Mouse (Mus musculus) right cerebral cortex, postnatal 10 days (tissue): ENCODE results near the gene Gm42417.

ENCODE experiments used
- DNase-seq, 2 experiments: peaks; one replicate each; pipeline ENCODE4 v3.0.0; 2021; ENCODE audit warnings: low spot score in 2 of 2

Gene Gm42417

DNA sequence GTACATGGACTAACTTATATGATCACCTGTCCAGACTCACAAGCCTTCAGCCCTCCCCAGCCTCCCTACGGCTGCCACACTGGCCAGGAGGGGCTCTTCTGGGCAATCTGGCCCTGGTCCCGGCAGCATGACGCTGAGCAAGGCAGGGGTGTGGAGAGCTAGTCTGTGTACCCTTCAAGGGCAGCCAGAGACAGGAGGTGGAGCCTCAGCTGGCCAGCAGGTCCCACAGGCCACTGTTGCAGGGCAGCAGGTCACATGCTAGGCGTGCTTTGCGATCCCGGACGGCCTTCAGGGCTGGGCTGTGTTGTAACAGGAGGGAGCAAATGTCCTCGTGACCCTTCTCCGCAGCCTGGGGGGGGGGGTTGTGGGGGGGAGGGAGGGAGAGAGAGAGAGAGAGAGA is at the start of gene Gm42417:
Gene Gm42417, minus strand, starts transcription at position 244 of the 400 bp plus-strand sequence.
- DNase-seq = no peak

DNA sequence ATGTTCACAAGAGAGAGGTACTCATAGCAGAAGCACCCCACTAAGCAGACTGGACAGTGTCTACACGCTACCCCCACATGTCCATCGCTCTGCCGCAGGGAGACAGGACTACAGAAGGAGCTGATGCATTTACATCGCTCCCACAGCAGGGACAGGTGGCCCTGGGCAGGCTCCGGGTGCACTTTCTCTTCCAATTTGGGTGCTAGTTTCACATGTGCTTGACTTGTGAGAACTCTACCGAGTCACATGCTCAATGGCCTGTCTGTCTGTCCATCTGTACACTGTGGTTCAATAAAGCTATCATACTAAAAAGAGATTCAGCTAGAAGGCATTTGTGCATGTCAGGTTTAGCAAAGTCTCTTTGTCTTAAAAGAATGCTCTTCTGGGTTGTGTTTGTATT is 48.6 kb upstream of the Gm42417 start:
- no peak for DNase-seq

DNA sequence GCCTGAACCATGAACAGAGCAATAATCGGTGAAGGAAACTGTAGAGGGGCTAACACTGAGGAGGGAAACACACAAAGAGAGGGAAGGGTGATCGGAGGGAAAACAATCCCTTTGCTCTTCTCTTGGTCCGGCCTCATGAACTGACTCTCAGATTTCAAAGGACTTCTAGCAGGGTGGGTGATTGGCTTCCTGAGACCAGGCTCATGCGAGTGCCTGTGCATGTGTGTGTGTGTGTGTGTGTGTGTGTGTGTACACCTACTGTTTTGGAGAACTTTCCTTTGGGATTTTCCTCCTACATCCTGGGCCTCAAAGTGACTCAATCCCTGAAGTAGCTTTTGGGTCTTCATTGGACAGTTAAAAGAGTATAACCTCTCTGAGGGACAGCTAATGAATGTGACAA is 47.1 kb upstream of the Gm42417 start:
- no peak for DNase-seq

DNA sequence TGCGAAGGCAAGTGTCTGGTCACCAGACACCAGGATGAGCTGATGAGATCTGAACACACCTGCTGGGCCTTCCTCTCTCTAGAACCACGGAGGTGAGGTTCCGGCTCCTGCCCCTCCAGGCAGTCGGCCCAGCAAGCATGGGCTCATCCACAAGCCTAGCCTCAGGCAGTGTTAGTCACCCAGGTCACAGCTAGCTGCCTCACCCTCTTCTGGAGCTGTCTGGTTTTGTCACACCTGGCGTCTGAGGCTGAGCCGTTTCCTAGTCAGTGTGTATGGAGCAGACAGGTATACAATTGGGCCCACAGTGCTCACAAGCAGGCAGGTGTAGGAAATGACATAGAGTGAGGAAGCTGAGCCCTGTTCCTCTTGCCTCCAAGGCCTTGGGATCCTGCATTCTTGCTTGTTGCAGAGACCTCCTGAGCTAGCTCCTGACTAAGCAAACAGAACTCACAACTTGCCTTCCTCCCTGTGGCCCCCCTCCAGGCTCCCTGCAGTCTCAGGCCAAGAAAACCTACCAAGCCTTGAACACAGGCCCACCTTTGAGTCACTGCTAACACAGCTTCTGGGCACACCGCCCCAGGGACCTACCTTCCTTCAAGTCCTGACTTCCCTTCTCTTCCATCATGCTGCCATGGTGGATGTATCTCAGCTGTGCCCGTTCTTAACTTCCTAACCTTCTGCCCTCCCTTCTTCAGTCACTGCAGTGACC is 44.3 kb upstream of the Gm42417 start:
- no peak for DNase-seq

DNA sequence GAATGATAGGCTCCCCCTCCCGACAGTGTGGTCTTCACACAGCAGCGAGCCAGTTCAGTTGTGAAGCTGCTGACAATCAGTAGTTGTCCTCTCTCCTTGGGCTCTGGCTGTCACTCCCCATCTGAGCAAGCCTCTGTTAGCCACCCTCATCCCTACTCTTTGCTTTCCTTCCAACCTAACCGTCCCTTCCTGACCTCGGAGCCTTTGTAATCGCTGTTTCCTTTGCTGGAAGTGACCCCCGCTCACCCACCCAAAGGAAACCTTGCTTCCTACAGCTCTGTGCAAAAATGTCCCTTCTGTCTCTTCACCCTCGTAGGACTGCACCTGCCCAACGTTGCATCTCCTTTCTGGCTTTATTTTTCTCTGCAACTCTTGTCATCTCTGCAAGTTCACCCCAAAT is 43.0 kb upstream of the Gm42417 start:
- DNase-seq = no peak

DNA sequence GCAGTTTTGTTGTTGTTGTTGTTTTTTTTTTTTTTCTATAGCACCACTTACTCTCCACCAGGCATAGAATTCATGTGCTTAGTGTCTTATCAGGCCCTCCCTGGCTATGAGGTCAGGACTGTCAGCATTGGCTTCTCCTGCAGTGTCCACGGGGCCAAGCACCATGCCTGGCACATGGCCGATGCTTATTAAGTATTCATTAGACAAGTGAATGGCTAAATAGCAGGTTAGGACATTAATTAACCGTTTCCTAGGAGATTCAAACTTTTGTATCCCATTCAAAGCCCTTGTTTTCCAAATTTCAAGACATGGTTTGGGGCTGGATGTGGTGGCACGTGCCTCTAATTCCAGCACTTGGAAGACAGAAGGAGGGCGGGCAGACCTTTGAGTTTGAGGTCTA is 42.0 kb upstream of the Gm42417 start:
- no peak for DNase-seq

DNA sequence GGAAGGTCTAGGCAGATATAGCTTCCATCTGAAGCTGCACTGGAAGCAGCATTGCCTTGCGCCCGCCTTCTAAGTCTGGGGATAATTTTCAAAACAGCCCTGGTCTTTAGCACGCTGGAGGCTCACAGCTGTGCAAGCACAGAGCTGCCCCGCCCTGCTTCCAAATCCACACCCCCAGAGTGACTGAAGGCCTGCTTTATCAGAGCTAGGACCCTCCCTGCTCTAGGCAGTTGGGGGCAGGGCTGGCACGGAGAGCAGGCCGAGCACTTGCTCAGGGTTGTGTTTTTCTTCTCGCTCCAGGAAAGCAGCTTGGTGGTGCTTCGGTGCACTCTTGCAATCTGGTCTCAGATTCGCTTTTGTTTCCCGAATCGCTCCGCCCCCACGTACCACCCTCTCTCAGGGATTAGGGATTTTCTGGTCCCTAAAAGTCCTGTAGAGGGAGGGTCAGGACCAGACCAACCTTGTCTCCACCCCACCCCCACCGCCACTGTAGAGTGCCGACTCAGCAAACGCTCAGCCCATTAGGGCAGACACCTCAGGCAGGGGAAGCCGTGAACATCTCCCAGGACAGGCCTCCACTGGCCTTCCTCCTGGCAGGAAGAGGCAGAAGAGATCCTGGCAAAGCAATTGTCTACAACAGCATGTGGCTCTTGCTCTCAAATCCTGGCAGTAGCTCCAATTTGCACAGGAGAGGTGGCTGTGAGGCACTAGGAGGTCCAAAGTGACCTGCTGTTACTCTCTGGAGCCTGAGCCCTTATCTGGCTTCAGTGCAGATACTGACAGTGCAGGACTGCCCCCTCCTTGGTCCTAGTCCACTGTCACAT is 41.4 kb upstream of the Gm42417 start:
- peak; percentile 73 to 81 for DNase-seq

DNA sequence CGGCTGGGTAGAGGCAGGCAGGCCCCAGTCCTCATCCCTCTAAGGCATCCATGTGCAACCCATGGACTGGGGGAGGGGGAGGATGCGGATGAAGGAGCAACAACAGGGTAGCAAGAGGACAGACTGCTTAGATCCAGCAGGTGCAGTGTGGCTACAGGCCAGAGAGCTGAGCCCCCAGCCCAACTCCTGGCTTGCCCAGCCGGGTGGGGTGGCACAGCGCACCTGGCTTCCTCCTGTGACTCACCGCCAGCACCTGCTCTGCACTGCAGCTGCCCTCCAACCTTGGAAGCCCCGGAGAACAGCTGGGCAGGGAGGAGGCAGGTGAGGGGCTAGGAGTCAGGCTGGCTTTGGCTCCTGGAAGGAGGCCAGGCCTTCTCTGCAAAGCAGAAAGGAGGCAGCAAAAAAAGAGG is 40.8 kb upstream of the Gm42417 start:
- no peak for DNase-seq

DNA sequence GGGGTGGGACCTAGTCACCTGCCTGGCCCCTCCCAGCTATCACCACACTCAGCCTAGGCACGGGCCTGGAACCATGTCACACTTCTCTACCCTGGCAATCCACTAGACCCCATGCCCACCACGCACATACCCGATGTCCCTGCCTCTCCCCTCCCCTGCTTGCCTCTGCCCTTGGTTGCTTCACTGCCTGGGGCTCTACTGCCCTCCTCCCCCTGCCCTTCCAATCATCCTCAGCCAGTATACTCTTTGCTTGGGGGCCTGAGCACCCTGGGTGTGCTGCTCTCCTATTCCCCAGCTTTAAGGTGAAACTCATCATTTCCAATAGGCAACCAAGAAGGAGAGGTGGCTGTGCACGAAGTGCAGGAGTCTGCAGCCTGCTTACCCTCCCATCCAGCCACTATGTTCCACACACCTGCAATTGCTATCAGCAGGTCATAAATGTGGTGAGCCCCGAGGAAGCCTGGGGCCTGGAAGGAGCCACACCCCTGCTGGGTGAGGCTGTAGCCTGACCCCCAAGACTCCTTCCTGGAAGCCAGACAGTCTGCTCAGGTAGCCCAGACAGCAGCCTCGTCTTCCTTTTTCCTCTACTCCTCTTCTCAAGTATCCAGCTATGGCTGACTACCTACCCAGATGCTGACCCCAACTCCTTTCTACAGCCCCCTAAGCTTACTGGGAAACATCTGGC is 37.9 kb upstream of the Gm42417 start:
- DNase-seq = no peak

DNA sequence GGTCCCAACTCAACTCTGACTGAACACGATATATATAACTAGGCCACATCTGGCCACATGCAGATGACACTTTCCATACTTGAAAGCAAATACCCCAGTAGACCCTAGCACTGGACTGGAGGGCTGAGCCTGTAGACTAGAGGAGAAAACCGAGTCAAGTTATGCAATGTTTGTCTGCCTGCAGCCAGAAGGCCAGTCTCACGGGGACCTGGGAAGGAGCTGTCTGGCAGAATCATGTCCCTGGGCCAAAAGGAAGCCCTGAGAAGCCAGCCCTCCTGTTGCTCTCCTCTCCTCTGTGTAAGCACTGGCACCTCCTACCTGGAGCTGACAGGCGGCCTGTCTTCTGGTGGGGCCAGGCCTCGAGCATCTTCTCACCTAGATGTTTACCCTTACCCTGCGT is 36.1 kb upstream of the Gm42417 start:
- DNase-seq = no peak

DNA sequence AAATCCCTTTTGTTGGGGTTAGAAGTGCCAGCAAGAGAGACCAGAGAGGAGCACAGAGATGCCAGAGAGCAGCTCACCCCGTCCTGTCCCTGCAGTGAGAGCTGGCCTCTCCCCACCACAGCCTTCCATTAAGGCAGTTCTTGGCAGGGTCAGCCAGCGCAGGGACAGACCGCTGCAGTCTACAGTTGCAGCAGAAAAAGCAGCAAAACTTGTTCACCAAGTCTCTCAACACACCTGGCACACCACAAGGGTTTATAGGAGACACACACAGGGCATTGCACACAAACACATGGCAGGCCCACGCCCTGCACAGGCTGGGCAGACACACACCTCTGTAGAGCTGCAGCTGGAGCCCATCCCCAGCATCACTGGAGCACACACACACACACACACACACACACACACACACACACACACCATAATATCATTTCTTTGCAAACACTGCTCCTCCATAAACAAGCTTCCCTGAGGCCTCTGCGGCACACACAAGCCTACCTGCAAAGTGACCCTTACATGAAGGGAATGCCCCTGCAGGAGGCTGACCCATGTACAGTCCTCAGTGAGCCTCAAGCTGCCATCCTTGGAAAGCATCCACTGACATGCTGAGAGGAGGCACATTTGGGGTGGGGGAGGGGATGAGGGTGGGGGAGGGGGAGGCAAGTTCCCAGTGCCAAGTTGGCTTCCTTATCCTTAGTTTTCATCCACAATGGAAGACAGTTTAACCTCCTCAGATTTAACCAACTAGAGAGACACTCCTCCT is 35.1 kb upstream of the Gm42417 start:
- DNase-seq = no peak

DNA sequence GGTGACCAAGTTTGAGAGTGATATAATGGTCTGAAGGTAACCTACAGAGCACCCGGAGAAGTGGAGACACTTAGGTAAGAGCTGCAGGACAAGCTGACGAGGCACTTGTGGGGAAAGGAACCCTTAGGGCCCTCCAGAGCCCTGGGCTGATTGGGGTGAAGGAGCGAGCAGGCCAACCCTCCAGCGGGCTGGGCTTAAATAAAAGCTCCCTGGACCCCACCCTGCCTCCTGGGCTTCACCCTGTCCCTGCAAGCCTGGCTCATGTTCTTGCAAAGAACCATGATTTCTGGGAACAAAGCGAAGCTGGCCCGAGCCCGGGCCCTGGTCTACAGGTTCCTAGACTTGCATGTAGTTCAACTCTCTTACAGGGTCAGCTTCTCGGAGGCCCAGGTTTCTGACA is 34.3 kb upstream of the Gm42417 start:
- DNase-seq = no peak

DNA sequence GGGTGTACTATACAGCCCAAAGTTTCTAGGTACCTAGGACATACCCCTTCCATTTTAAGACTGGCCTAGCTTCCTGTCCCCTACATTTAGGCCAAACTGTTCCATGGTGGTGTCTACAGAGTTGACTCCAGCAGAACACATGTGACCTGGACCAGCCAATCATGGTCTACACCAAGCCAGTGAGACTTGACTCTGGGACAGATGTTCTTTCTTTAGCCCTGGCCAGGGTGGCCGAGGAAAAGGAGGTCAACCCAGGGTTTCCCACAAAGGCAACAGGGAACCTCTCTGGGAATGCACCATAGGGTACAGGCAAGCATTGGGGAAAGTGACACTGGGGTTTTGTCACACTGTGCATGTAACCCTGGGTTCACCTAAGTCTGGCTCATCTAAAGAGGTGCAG is 33.5 kb upstream of the Gm42417 start:
- no peak for DNase-seq

DNA sequence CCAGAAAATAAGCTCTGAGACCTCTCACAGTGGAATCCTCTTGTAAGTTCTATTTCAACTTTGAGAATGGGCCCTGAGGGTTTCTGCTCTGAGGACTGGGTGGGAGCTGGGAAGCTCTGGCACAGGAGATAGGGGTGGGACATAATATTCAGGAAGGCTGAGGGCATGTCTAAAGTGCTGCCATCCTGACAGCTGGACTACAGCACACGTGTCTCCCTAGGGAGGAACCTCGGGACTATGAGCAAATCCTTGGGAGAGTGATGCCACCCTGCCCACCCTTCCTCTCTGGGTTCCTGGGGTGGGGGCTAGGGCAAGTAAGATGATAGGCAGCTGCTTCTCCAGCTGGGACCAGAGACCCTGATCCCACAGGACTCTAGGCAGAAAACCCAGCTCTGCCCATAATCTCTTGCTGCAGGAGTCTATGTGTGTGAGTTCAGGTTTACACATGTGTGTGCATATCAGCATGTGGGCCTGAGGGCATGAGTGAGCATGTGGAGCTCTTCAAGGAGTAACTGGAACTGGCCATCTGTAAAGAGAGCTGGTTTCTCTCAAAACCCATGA is 33.0 kb upstream of the Gm42417 start:
- DNase-seq = no peak

DNA sequence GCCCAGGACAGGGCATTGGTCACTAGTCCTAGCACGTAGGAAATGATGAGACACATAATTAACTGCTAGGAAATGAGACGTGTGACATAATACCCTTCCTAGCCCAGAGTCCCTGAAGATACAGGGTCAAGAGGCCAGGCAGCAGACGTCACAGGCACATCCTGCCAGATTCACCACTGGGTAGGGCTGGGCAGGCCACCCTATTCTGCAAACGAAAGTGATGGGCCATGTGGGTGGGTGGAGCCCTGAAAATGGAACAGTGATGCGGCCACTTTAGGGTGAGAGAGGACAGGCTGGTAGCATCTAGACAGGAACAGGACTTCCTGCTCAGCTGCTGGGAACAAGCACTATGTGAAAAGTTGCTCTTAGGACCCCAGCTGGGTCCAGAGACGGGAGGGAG is 32.4 kb upstream of the Gm42417 start:
- no peak for DNase-seq

DNA sequence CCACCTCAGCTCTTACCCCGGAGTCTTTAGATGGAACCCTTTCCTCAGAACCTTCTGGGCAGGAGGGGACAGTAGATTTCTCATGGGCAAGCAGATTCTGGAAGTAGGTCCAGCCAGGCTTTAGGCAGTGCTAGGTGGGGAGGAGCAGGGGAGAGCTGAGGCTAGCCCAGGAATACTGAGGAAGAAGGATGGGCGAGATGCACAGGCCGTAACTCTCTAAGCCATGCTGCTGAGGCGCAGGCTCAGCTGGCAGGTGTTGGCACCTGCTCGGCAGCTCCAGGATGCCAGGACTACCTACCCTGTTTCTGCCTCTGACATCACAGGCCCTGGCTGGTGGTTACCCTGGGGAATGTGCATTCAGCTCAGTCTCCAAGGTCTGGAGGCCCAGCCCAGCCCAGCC is 31.1 kb upstream of the Gm42417 start:
- DNase-seq = no peak

DNA sequence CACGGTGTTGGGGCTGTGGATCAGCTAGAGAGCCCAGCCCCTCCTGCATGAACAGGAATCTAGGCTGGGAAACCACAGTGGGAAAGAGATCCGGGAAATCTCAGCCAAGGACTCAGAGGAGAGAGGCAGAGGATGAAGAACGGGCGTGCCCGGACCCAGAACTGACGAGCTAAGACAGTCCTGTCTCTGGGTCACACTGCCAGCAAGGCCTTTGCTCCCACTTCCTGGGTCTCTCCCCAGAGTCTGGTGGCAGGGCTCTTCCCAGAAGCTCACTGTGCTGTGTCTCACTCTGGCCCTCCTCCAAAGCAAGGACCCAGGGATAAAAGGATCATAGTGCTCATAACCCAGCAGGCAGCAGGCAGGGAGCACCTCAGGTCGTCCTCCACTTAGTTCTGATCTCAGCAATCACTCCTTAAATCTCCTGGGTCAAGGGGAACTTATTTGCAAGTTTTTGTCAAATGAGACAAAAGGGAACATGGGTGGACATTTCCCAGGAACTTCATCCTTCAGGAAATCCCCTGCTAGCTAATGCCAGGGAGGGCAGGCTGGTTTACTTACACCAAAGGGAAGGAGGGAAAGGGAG is 30.6 kb upstream of the Gm42417 start:
- no peak for DNase-seq

DNA sequence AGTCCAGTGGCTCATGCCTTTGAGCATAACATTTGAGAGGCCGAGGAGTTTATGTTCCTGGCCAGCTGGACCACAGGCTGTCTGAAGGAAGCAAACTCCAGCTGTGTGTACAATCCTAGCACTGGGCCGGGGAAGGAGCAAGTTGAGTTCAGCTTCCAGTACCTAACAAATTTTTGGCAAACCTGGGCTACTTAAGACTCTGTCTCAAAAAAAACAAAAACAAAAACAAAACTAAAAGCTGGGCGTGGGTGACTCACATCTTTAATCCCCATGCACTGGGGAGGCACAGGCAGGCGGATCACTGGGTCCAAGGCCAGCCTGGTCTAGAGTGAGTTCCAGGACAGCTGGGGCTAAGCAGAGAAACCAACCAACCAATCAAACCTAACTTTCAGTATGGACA is 29.5 kb upstream of the Gm42417 start:
- DNase-seq = no peak

DNA sequence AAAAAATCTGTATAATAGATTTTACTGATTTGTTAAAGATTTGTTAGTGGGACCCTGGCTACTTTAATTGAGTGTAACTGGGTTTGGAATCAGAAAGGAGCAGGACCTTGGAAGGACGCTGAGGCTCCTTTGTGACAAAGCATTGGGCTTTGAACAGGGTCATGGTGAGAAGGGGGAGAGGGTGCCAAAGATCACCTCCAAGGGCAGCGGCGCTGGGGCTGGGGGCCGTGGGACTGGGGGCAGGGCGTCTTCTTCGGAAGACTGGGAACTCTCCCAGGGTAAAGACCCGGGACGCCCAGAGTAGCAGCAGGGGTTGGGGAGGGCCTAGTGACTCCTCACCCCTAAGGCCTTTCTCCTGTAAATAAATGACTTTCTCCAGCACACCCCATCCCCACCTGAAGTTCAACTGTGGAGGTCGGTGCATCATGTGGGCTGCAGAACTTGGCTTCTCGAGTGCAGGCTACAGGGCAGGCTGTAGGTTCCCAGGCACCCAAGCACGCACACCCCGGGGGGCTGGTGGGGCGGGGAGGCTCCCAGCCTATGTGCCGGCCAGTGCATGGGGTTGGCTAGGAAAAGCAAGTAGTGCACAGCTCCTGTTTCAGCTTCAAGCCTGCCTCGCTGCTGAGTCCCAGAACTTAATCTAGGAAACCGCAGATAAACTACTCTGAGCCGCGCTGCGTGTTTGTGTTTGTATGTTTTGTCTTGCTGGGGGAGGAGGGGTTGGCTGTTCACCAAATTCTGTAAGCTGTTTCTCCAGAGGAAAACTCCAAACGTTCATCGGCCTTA is 28.8 kb upstream of the Gm42417 start:
- no peak for DNase-seq

DNA sequence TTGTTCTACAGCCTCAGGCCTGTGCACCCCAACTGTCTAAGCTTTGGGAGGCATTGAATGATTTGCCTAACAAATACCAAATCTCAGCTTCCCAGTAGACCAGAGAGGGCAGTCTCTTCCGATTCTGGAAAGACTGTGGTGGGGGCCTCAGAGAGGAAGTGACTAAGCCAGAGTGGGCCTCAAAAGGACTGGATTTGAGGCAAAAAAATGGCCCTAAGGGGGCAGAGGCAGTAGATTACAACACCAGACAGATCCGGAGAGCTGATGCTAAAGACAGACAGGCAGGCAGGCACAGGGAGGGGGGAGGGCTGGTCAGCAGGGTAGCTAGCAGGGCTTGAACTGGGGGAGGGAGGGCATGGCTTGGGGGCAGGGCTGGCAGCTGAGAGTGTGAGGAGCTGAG is 27.2 kb upstream of the Gm42417 start:
- no peak for DNase-seq

DNA sequence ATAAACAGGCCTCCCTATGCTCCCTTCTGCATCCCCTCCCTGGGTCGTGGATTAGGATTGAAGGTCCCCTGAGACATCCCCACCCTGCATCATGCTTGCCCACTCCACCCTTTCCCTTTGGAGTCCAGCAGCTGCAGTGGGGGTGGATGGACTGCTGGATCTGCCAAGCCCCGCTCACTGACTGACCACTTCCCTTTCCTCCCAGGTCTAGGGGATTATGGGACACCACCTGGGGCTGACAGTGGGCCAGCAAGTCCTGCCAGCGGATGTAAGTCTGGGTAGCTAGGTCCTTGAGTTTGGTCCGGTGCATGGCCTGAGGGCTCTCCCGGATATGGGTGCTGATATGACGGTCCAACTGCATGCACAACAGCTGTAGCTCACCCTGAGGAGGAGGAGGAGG is 24.9 kb upstream of the Gm42417 start:
- DNase-seq = no peak
